Mouse (Mus musculus) embryonic fibroblast, embryonic 13.5 days (primary cell): ENCODE measurements around the gene Kpnb1.

Experiments
- CTCF ChIP-seq: IDR thresholded peaks from 2 replicates; pipeline ENCODE4 v1.5.1; 2011; ENCODE audit warnings: mild to moderate bottlenecking, control low read depth, low read length, moderate library complexity, borderline replicate concordance; ENCODE audit not compliant: insufficient read depth
- POLR2A ChIP-seq: IDR thresholded peaks from 2 replicates; pipeline ENCODE4 v1.6.1; 2011; ENCODE audit warnings: low read depth, mild to moderate bottlenecking, control low read depth, low read length, moderate library complexity

DNA sequence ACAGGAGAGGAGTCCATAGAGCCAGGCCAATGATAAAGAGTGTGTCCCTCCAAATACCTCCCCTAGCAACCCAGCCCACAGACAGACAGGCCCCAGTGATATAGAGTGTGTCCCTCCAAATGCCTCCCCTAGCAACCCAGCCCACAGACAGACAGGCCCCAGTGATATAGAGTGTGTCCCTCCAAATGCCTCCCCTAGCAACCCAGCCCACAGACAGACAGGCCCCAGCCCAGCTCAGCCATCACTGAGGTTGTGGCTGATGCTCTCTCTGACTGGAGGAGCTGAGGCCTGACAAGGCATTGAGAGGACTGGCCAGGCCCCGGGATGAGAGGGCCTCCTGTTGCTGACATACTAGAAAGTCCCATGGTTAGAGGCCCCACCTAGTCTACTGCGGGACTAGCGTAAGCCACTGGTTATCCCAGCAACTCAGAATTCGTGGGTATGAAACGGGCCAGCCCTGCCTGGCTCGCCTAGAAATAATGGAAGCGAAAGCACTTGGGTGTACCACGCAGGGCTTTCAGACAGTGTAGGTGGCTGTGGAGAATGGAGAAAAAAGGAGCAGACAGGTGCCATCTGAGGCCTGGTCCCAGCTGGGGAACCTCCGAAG is 75.1 kb downstream of the Kpnb1 start:
- TF ChIP-seq POLR2A (no peak), CTCF (no peak)
